Mouse (Mus musculus) embryonic facial prominence, embryonic 11.5 days (tissue): ENCODE measurements at regions not wholly inside any gene's neighbourhood (a gene's known extent, or its start where the extent isn't known, plus 50 kb on each side); places are given as distances from the start of the nearest gene placed in this dataset.
A peak's percentile ranks its signal among the peaks of the same experiment; 100 is the strongest.

Experiments
- ATAC-seq: fragments of 200-750 bp; cut with Nextera tagmentation; replicated peaks from 2 replicates; pipeline ENCODE4 v1.8.0; 2017; ENCODE audit warnings: low read depth; ENCODE audit not compliant: insufficient number of reproducible peaks, low FRiP score, low TSS enrichment
- DNase-seq: peaks from one replicate; pipeline ENCODE4 v3.0.0-alpha.2; 2015; ENCODE audit warnings: low spot score
- H3K27ac ChIP-seq: fragments of 300-500 bp; sonication (generic); replicated peaks from 2 replicates; pipeline ENCODE4 v1.5.1; 2014; ENCODE audit warnings: mild to moderate bottlenecking, low read depth, low read length, control low read depth
- H3K27me3 ChIP-seq: fragments of 300-500 bp; sonication (generic); 2 replicates; pipeline ENCODE4 v1.6.1; 2014; ENCODE audit warnings: mild to moderate bottlenecking, low read length, moderate library complexity, mixed read lengths; ENCODE audit not compliant: control insufficient read depth, insufficient read depth
- H3K36me3 ChIP-seq: fragments of 300-500 bp; sonication (generic); replicated peaks from 2 replicates; pipeline ENCODE4 v1.6.1; 2014; ENCODE audit warnings: low read depth, mild to moderate bottlenecking, low read length, moderate library complexity, mixed read lengths; ENCODE audit not compliant: control insufficient read depth, insufficient read depth
- H3K4me1 ChIP-seq: fragments of 300-500 bp; sonication (generic); 2 replicates; pipeline ENCODE4 v1.6.1; 2014; ENCODE audit warnings: low read length, mixed read lengths; ENCODE audit not compliant: control insufficient read depth, insufficient read depth
- H3K4me2 ChIP-seq: fragments of 300-500 bp; sonication (generic); 2 replicates; pipeline ENCODE4 v1.6.1; 2014; ENCODE audit warnings: low read depth, mild to moderate bottlenecking, control low read depth, low read length, moderate library complexity
- H3K4me3 ChIP-seq: fragments of 300-500 bp; sonication (generic); 2 replicates; pipeline ENCODE4 v1.5.1; 2014; ENCODE audit warnings: low read depth, low read length, control low read depth
- H3K9ac ChIP-seq: fragments of 300-500 bp; sonication (generic); replicated peaks from 2 replicates; pipeline ENCODE4 v1.6.1; 2014; ENCODE audit warnings: mild to moderate bottlenecking, control low read depth, low read length
- H3K9me3 ChIP-seq: fragments of 300-500 bp; sonication (generic); replicated peaks from 2 replicates; pipeline ENCODE4 v1.6.1; 2016; ENCODE audit warnings: mild to moderate bottlenecking, low read length, inconsistent platforms, mixed read lengths; ENCODE audit not compliant: control insufficient read depth
- WGBS: fragments of 180-500 bp; shearing (Covaris S2); extraction: QIAGEN DNeasy Blood & Tissue Kit; methylation state at CpG from one replicate; pipeline ENCODE4 v1.1.7; 2014; 5-methylcytosine and 5-hydroxymethylcytosine counted together

GRCm38 (mm10) chr1:124783066-124783465 is 652.5 kb downstream of the Actr3 start:
- no peak overlapping the region for H3K9ac ChIP-seq
- no peaks in the 10 kb centered on the region for H3K9me3 ChIP-seq
- H3K4me1 ChIP-seq, result no peaks in the 10 kb centered on the region
- H3K4me3 ChIP-seq, result no peak overlapping the region
- H3K27me3 ChIP-seq, result no peaks in the 10 kb centered on the region
- no peaks in the 10 kb centered on the region for H3K36me3 ChIP-seq
- H3K27ac ChIP-seq, result no peak overlapping the region
- no peak for DNase-seq
- WGBS, result 84% methylated on average over 2 of the region's 2 CpGs
- ATAC-seq, result no peak
- H3K4me2 ChIP-seq, result no peak overlapping the region

DNA sequence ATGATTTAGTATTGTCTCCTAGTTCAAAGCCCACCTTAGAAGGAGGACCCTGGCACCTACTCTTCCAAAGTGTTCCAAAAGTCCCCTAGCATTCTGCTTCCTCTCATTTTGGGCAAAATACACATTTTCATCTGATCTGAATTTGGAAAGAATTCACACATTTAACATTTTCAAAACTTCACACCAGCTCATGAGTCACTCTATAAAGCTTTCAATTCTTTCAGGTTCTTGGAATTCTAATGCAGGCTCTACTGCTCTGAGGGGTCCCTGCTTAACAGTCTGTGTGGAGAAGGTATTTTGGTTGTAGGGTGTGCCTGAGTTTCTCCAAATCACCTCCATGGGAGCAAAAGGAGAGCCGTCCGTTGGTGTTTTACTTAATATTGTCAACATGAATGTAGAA is 657.8 kb downstream of the Actr3 start:
- no peak for DNase-seq
- no peak overlapping the region for H3K4me2 ChIP-seq
- H3K9ac ChIP-seq, result no peak overlapping the region
- no peaks in the 10 kb centered on the region for H3K27me3 ChIP-seq
- no peaks in the 10 kb centered on the region for H3K4me1 ChIP-seq
- H3K9me3 ChIP-seq, result no peaks in the 10 kb centered on the region
- H3K36me3 ChIP-seq, result no peaks in the 10 kb centered on the region
- H3K27ac ChIP-seq, result no peak overlapping the region
- no peak overlapping the region for H3K4me3 ChIP-seq
- 94% methylated on average over 2 of the region's 2 CpGs for WGBS
- no peak for ATAC-seq

- Histone ChIP-seq H3K4me2 (no peak overlapping the region), H3K9ac (no peak overlapping the region), H3K27me3 (no peaks in the 10 kb centered on the region), H3K9me3 (no peaks in the 10 kb centered on the region), H3K36me3 (no peaks in the 10 kb centered on the region), H3K4me3 (no peak overlapping the region), H3K27ac (no peak overlapping the region), H3K4me1 (no peaks in the 10 kb centered on the region)
- DNase-seq (no peak), ATAC-seq (no peak)
Observed at GRCm38 (mm10) chr1:124756721-124757120, 678.8 kb downstream of the Actr3 start.

GRCm38 (mm10) chr1:124739777-124740176 is 694.4 kb upstream of the Dpp10 start:
- no peak overlapping the region for H3K9ac ChIP-seq
- no peak overlapping the region for H3K27ac ChIP-seq
- H3K27me3 ChIP-seq, result no peaks in the 10 kb centered on the region
- H3K4me3 ChIP-seq, result no peak overlapping the region
- no peak for DNase-seq
- no peaks in the 10 kb centered on the region for H3K4me1 ChIP-seq
- WGBS, result 84% methylated on average over 3 of the region's 3 CpGs
- ATAC-seq, result no peak
- no peaks in the 10 kb centered on the region for H3K36me3 ChIP-seq
- H3K9me3 ChIP-seq, result no peaks in the 10 kb centered on the region
- H3K4me2 ChIP-seq, result no peak overlapping the region

DNA sequence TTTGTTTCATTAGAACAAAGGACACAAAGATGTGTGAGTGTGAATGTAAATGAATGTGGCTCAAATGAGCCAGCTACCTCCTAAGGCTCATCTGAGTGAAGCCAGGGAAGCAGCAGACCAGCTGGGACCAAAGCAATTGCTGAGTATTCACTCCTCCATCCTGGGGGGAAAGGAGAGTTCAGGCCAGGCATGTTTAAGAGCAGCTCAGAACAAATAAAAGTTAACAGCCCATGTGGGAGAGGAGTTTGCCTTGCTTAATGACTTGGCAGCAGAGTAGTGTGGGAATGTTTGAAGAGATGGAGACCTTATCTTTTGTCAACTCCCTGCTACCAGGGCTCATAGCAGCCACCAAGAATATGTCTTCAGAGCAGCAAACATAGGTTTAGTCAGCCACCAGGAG is 685.0 kb upstream of the Dpp10 start:
- Histone ChIP-seq H3K4me1 (no peaks in the 10 kb centered on the region), H3K9me3 (no peaks in the 10 kb centered on the region), H3K36me3 (no peaks in the 10 kb centered on the region), H3K4me2 (no peak overlapping the region), H3K9ac (no peak overlapping the region), H3K27ac (no peak overlapping the region), H3K4me3 (no peak overlapping the region), H3K27me3 (no peaks in the 10 kb centered on the region)
- DNase-seq (no peak), ATAC-seq (no peak)

- no peak for ATAC-seq
- DNase-seq, result peak; percentile 33
- Histone ChIP-seq H3K27me3 (no peaks in the 10 kb centered on the region), H3K27ac (no peak overlapping the region), H3K4me1 (no peaks in the 10 kb centered on the region), H3K36me3 (no peaks in the 10 kb centered on the region), H3K9ac (no peak overlapping the region), H3K9me3 (no peaks in the 10 kb centered on the region), H3K4me3 (no peak overlapping the region), H3K4me2 (no peak overlapping the region)
- 4% methylated on average over 1 of the region's 1 CpGs for WGBS
Observed at GRCm38 (mm10) chr1:124718065-124718464, 672.7 kb upstream of the Dpp10 start.

- WGBS, result 81% methylated on average over 2 of the region's 2 CpGs
- no peaks in the 10 kb centered on the region for H3K27me3 ChIP-seq
Observed at GRCm38 (mm10) chr1:124706246-124706645, 660.9 kb upstream of the Dpp10 start.

DNA sequence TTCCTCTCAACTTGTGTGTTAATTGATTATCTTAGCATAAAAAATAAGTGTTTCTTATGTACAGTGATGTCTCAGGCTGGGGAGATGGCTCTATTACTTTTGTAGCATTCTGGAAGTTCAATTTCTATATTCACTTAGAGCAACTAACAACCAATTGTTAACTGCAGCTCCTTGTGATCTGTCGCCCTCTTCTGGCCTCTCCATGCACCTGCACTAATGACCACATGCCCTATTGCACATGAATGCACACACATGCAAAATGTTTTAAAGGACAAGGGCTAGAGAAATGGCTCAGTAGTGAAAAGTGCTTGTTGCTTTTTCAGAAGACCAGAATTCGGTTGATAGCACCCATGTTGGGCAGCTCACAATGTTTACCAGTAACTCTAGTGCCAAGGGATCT is 629.1 kb upstream of the Dpp10 start:
- Histone ChIP-seq H3K27me3 (no peaks in the 10 kb centered on the region), H3K9me3 (no peaks in the 10 kb centered on the region), H3K4me2 (no peak overlapping the region), H3K4me3 (no peak overlapping the region), H3K9ac (no peak overlapping the region), H3K4me1 (no peaks in the 10 kb centered on the region), H3K27ac (no peak overlapping the region), H3K36me3 (no peaks in the 10 kb centered on the region)
- WGBS, result 28% methylated on average over 2 of the region's 2 CpGs
- DNase-seq (peak; percentile 20), ATAC-seq (no peak)

More at GRCm38 (mm10) chr1:124706246-124706645, 660.9 kb upstream of the Dpp10 start:
- ATAC-seq (no peak), DNase-seq (no peak)
- Histone ChIP-seq H3K4me3 (no peak overlapping the region), H3K9me3 (no peaks in the 10 kb centered on the region), H3K36me3 (no peaks in the 10 kb centered on the region), H3K4me1 (no peaks in the 10 kb centered on the region), H3K4me2 (no peak overlapping the region), H3K9ac (no peak overlapping the region), H3K27ac (no peak overlapping the region)

- no peak overlapping the region for H3K4me3 ChIP-seq
- H3K27me3 ChIP-seq, result no peaks in the 10 kb centered on the region
- H3K4me1 ChIP-seq, result no peaks in the 10 kb centered on the region
- H3K9me3 ChIP-seq, result no peaks in the 10 kb centered on the region
- H3K4me2 ChIP-seq, result no peak overlapping the region
- no peaks in the 10 kb centered on the region for H3K36me3 ChIP-seq
- no peak for DNase-seq
- no peak overlapping the region for H3K27ac ChIP-seq
- no peak for ATAC-seq
- H3K9ac ChIP-seq, result no peak overlapping the region
Observed at GRCm38 (mm10) chr1:124652872-124653271, 607.5 kb upstream of the Dpp10 start.
